Mouse (Mus musculus) lung, postnatal 14 days (tissue): ENCODE data around the gene Vmn1r207-ps.
"Not testable (repeated sequence)": the region's sequence is repeated elsewhere in the genome, so short reads cannot be mapped to it uniquely, and the experiment has no call there.

Experiments used
- DNase-seq: peaks from one replicate; pipeline ENCODE4 v3.0.0; 2021

Gene Vmn1r207-ps

DNA sequence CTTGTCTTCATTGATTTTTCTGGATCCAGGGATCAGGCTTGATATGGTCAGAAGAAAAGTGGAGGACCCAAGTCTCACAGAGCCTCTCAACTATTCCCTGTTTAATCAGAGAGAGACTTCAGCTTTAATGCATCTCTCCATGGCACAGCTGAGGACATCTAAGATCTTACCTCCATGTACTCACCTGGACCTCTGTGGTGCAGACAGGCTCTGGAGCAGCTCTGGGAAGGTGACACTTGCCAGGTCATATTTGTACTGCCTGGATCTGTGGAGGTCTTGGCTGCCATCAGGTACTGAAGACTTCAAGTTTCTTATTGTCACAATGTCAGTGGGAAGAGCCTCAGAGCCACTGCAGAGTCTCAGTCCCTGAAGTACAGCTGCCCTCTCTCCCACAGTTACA is at the start of gene Vmn1r207-ps:
Gene Vmn1r207-ps (minus strand): TSS at position 101 of the 400 bp plus-strand sequence.
- not testable (repeated sequence) for DNase-seq

DNA sequence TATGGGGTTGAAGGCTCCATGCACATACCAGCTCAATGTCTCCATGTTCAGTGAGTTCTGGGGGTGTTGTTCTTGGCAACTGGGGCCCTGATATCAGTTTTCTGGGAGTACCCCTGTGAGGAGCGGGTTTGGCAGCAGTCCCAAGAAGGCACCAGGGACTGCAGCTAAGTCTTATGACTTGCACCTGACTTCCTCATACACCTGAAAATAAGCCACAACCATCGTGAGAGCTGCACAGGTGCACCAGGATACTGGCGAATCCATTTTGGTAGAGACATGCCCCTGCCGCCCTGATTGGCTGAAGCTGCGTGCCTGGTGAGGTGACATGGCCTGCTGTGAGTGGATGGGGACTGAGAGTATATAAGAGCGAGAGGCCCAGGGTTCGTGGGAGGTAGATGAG is 47.9 kb upstream of the Vmn1r207-ps start, which contains the start of gene Vmn1r208:
Gene Vmn1r208 (minus strand): TSS at position 101 of the 400 bp plus-strand sequence.
- DNase-seq, result not testable (repeated sequence)

DNA sequence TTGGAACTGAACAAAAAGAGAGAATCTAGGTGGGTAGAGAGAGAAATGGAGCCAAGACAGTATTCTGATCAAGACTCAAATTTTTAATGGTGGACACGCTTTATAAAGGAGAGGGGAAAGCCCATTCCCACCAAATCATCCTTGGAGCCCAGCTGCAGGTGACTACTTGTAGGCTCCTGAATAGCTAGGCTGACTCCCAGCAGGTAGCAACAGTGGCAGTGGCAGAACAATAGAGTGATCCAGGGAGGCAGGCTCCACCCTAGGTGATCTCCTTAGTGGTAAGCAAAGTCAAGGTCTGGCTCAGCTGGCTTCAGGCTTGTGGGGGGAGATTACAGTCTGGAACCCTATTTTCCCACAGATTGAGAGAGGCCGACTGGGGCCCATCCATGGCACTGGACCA is 42.2 kb upstream of the Vmn1r207-ps start:
- not testable (repeated sequence) for DNase-seq

DNA sequence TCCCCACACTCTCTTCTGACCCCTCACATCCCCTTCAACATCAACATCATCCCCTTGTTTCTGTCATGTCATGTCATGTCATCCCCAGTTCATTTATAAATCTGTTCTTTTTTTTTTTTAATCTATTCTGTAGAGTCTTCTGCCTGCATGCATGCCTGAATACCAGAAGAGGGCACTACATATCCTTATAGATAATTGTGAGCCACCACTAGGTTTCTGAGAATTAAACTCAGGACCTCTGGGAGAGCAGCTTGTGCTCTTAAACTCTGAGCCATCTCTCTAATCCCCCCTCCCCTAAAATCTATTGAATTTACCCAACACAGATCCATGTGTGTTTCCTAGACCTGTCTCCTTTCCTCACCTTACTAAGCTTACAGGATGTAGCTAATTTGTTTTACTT is 18.1 kb upstream of the Vmn1r207-ps start:
- no peak for DNase-seq

DNA sequence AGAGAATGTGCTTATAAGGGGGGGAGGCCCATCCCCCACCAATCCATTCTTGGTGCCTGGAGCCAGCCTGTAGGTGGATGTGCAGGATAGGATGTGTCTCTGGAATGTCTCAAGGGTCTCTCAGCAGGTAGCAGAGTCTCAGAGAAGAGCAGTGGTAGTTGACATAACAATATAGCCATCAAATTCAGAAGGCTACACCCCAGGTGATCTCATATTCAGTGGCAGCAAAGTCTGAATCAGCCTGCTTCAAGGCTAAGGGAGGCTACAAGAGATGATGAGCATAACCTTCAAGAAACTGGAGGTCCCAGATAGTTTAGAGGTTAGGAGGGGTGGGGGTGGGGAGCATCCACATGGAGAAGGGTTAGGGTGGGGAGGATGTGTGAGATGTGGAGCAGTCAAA is 22.5 kb downstream of the Vmn1r207-ps start:
- DNase-seq, result not testable (repeated sequence)

DNA sequence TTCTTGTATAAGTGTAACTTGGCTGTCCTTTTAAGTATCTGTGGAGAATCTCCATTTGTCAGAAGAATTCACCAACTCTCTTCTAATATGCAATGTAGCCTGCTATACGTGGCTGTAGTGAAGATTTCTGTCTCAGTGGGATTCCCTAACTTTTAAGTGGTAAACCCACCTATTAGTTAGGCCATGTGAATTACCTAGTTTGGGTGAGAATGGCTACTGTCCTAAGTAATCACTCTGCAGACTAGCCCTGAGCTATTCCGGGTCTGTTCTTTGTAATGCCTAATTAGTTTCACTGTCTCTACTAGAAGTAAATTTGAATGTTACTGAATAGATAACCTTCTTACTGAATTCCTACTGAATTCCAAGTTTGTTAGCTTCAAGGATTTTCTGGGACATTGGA is 26.5 kb downstream of the Vmn1r207-ps start:
- DNase-seq, result not testable (repeated sequence)
